Mouse (Mus musculus) Muller cell, postnatal 12 days (primary cell): ENCODE results near the gene Necap2.

Experiments
- DNase-seq: peaks from one replicate; pipeline ENCODE4 v3.0.0-alpha.2; 2015; ENCODE audit errors: inconsistent ontology term

The Necap2 gene

GRCm38 (mm10) chr4:141033606-141034549 lies 44.3 kb downstream of the Necap2 start:
- no peak for DNase-seq

GRCm38 (mm10) chr4:141031733-141032132 lies 46.4 kb downstream of the Necap2 start:
- DNase-seq: peak; percentile 67

- no peak for DNase-seq
These were observed 47.5 kb downstream of the Necap2 start for GRCm38 (mm10) chr4:141030541-141031206.

GRCm38 (mm10) chr4:141024992-141025391 lies 53.2 kb downstream of the Necap2 start:
- DNase-seq: no peak

GRCm38 (mm10) chr4:141024052-141024451 lies 54.1 kb downstream of the Necap2 start:
- DNase-seq: no peak

GRCm38 (mm10) chr4:141021614-141021929 lies 56.6 kb downstream of the Necap2 start:
- DNase-seq: no peak

- peak; percentile 78 for DNase-seq
These were observed 57.1 kb downstream of the Necap2 start for GRCm38 (mm10) chr4:141020811-141021613.

GRCm38 (mm10) chr4:141020220-141020619 lies 57.9 kb downstream of the Necap2 start:
- DNase-seq: no peak

GRCm38 (mm10) chr4:141017657-141018436 lies 60.3 kb downstream of the Necap2 start:
- DNase-seq: no peak
